Comparison of ENCODE assay signal across 10 mouse cellular contexts in the genomic region with DNA sequence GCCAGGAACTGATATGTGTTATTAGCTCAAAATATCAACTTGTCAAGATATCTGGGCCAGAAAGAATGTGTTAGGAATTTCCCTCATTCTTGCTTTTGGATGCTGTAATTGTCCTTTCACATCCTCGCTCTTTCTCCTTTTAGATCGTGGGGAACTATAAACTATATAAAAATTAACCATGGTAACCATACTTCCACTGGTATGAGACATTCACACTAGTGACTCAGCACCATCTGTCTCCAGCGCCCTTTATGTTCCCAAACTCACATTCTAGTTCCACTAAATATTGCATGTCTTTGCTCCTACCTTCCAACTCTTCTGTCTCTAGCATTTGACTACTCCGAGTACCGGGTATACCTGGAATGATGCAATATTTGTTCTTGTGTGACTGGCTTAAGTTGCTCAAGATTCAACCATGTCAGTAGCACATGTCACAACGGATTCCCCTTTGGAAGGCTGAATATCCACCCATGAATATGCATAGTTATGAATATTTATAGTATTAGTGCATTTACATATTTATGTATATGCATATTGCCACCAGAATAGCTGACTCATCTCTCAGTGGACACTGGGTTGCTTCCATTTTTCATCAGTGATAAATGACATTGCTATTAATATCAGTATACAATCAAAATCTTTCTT. TPM values are rescaled to one million over a fixed set of nuclear protein-coding genes. Genes with fewer than 3 reads are reported as not detected.
DNase-seq lines count a peak whose midpoint lies in the region; ATAC-seq and TF ChIP-seq lines count a peak whose summit lies in the region.
"Had no signal": no experiment of that assay in that cellular context is flagged by ENCODE, and none has a peak within 500 bp of the region (broad histone marks: within the 10 kb centered on the region; RNA-seq: fewer than 3 reads in every experiment).

No protein-coding gene starts in this region.

- H3K27me3 ChIP-seq in hindbrain, embryonic 12.5 days = no peaks in the 10 kb centered on the region
- no peaks in the 10 kb centered on the region for H3K27me3 ChIP-seq in hindbrain, postnatal 0 days (ENCODE audit: insufficient read depth, low read length)

- intact Hi-C loops in left cerebral cortex, postnatal 25 days (cut with DNase I) = loop anchor here (1.0 kb wide), 2 partner anchors 34 to 141 kb away; no protein-coding TSS in a partner anchor

- DNase-seq in hindbrain, postnatal 0 days (ENCODE audit: low spot score) = no peak
- peak; percentile 61 for DNase-seq in brain, embryonic 14.5 days (ENCODE audit: low read depth)
- peak; percentile 28 to 39 for DNase-seq in frontal cortex, postnatal 14 days (ENCODE audit: low spot score in 2 of 2)
- peak; percentile 78 to 96 for DNase-seq in left cerebral cortex, postnatal 25 days (ENCODE audit: low spot score in 2 of 2)
- DNase-seq in urinary bladder, adult 2 months (ENCODE audit: low spot score) = no peak
- no peak for DNase-seq in adrenal gland, postnatal 25 days
- DNase-seq in ovary, postnatal 14 days (ENCODE audit: low spot score) = no peak

- TF ChIP-seq POLR2A in brain, embryonic 14.5 days (IDR thresholded peaks at IDR 0.05; ENCODE audit: borderline replicate concordance, extremely low read depth, insufficient read depth, insufficient read length, poor library complexity, severe bottlenecking) = no peak

- 81% methylated on average over 6 of the region's 6 CpGs for WGBS in hindbrain, embryonic 12.5 days
- WGBS in hindbrain, postnatal 0 days = 75% methylated on average over 6 of the region's 6 CpGs

- TF ChIP-seq CTCF in hindbrain, postnatal 0 days (IDR thresholded peaks at IDR 0.05; ENCODE audit: low read depth) = no peak
- no peak for TF ChIP-seq CTCF in brain, embryonic 14.5 days (IDR thresholded peaks at IDR 0.05; ENCODE audit: borderline replicate concordance, extremely low read depth, insufficient read depth, insufficient read length)

- H3K4me1 ChIP-seq in hindbrain, embryonic 12.5 days = peaks cover 15% of the 10 kb centered on the region
- H3K4me1 ChIP-seq in hindbrain, postnatal 0 days (ENCODE audit: insufficient read depth, low read length) = no peaks in the 10 kb centered on the region

- no peak overlapping the region for H3K4me3 ChIP-seq in hindbrain, embryonic 12.5 days
- no peak overlapping the region for H3K4me3 ChIP-seq in hindbrain, postnatal 0 days (ENCODE audit: low read length)
- H3K4me3 ChIP-seq: heart, embryonic 10.5 days had no signal

- peak overlapping the region; percentile 18; the same call in 1 of the 2 replicates for H3K27ac ChIP-seq in hindbrain, embryonic 12.5 days
- H3K27ac ChIP-seq in hindbrain, postnatal 0 days = no peak overlapping the region
- H3K27ac ChIP-seq: heart, embryonic 10.5 days; kidney, postnatal 0 days had no signal

- H3K9ac ChIP-seq in hindbrain, embryonic 12.5 days = no peak overlapping the region
- H3K9ac ChIP-seq in hindbrain, postnatal 0 days (replicated peaks; ENCODE audit: low read length) = no peak overlapping the region

- H3K9me3 ChIP-seq in hindbrain, embryonic 12.5 days (replicated peaks) = no peaks in the 10 kb centered on the region
- no peaks in the 10 kb centered on the region for H3K9me3 ChIP-seq in hindbrain, postnatal 0 days (ENCODE audit: low read length)
- H3K9me3 ChIP-seq: heart, embryonic 10.5 days had no signal

- H3K4me2 ChIP-seq in hindbrain, embryonic 12.5 days (replicated peaks) = no peak overlapping the region
- no peak overlapping the region for H3K4me2 ChIP-seq in hindbrain, postnatal 0 days (ENCODE audit: low read depth, low read length)

- ATAC-seq in hindbrain, embryonic 12.5 days (ENCODE audit: low FRiP score) = 0 out of 2 replicates have a peak, but pooled peaks have one; percentile 18
- ATAC-seq in hindbrain, postnatal 0 days = no peak

- H3K36me3 ChIP-seq in hindbrain, embryonic 12.5 days = no peaks in the 10 kb centered on the region
- H3K36me3 ChIP-seq in hindbrain, postnatal 0 days (ENCODE audit: insufficient read depth, low read length) = no peaks in the 10 kb centered on the region
- H3K36me3 ChIP-seq: heart, embryonic 10.5 days had no signal

RNA-seq across cellular contexts. Expression of gene Sorbs2, which starts 51.7 kb away (rescaled TPM):
- polyA plus RNA-seq in hindbrain, embryonic 12.5 days (2016; fragmentation: Nextera tagmentation; extraction: Ambion mirVana) = 81.7 and 89.5 TPM in 2 replicates
- total RNA-seq in hindbrain, postnatal 0 days (2014; rRNA removed) = 53.0 and 65.6 TPM in 2 replicates
- 37.4 and 37.8 TPM in 2 replicates for polyA plus RNA-seq in hindbrain, postnatal 0 days (2015; fragmentation: Nextera tagmentation; extraction: Ambion mirVana)
- polyA plus RNA-seq in brain, embryonic 14.5 days (2012; rRNA removed) = 78.0 and 81.7 TPM in 2 replicates
- total RNA-seq in left cerebral cortex, postnatal 25 days (2021) = 100 to 1,000 TPM; 347 to 397 TPM
- polyA plus RNA-seq in urinary bladder, adult 2 months (2012; rRNA removed) = 110 and 127 TPM in 2 replicates
- 125 and 131 TPM in 2 replicates for total RNA-seq in adrenal gland, postnatal 25 days (2021)

Comparison
In these comparisons a context has a peak if more than half of its experiments do, and no peak if none do; other contexts are left out.
1. DNase-seq: peak in brain, embryonic 14.5 days (single experiment), frontal cortex, postnatal 14 days (2 of 2) and left cerebral cortex, postnatal 25 days (2 of 2); none in hindbrain, postnatal 0 days (single experiment), urinary bladder, adult 2 months (single experiment), adrenal gland, postnatal 25 days (single experiment) and ovary, postnatal 14 days (single experiment).